Comparison of ENCODE assay signal across 26 mouse cellular contexts in genomic region chr5:135109017-135109416, GRCm38 (mm10). TPM values are rescaled to one million over a fixed set of nuclear protein-coding genes. Genes with fewer than 3 reads are reported as not detected.
DNase-seq lines count a peak whose midpoint lies in the region; ATAC-seq and TF ChIP-seq lines count a peak whose summit lies in the region.
"Had no signal": no experiment of that assay in that cellular context is flagged by ENCODE, and none has a peak within 500 bp of the region (broad histone marks: within the 10 kb centered on the region; RNA-seq: fewer than 3 reads in every experiment).

No protein-coding gene starts in this region.

- no peaks in the 10 kb centered on the region for H3K9me3 ChIP-seq in liver, embryonic 13.5 days (replicated peaks)
- H3K9me3 ChIP-seq in midbrain, postnatal 0 days (ENCODE audit: low read length): no peaks in the 10 kb centered on the region
- H3K9me3 ChIP-seq: embryonic facial prominence, embryonic 15.5 days; hindbrain, embryonic 10.5 days; intestine, embryonic 15.5 days had no signal

- H3K27me3 ChIP-seq in liver, embryonic 13.5 days: peaks cover 61% of the 10 kb centered on the region
- H3K27me3 ChIP-seq in midbrain, postnatal 0 days (ENCODE audit: insufficient read depth, low read length): peaks cover 21% of the 10 kb centered on the region

- peak; percentile 54 for DNase-seq in kidney, adult 11 months
- no peak for DNase-seq in kidney, postnatal 10 days
- no peak for DNase-seq in liver, embryonic 13.5 days
- no peak for DNase-seq in liver
- peak; percentile 56 to 67 for DNase-seq in kidney, postnatal 36 days
- no peak for DNase-seq in midbrain, postnatal 0 days (ENCODE audit: low spot score)
- DNase-seq in urinary bladder, postnatal 36 days (ENCODE audit: low spot score in 2 of 2): no peak
- DNase-seq: B cell, adult 2 months; cerebellum, adult 9-10 months; gastrocnemius, postnatal 10 days; lung, adult 2 months; thymus, adult 2 months had no signal

- H3K36me3 ChIP-seq in liver, embryonic 13.5 days: 0 out of 2 replicates have a peak, but pooled peaks cover 3% of the 10 kb centered on the region
- no peaks in the 10 kb centered on the region for H3K36me3 ChIP-seq in midbrain, postnatal 0 days (ENCODE audit: insufficient read depth, low read length)
- H3K36me3 ChIP-seq: embryonic facial prominence, embryonic 15.5 days; hindbrain, embryonic 10.5 days; intestine, embryonic 15.5 days; midbrain, embryonic 12.5 days had no signal

- H3K9ac ChIP-seq in liver, embryonic 13.5 days: no peak overlapping the region
- H3K9ac ChIP-seq in midbrain, postnatal 0 days (replicated peaks; ENCODE audit: low read length, poor library complexity, severe bottlenecking): no peak overlapping the region
- H3K9ac ChIP-seq: embryonic facial prominence, embryonic 15.5 days; intestine, embryonic 15.5 days; midbrain, embryonic 12.5 days had no signal

- no peak for ATAC-seq in liver, embryonic 13.5 days (ENCODE audit: low read depth)
- ATAC-seq in midbrain, postnatal 0 days (ENCODE audit: low FRiP score): no peak
- ATAC-seq: forebrain, embryonic 14.5 days; hindbrain, embryonic 16.5 days had no signal

- H3K4me3 ChIP-seq in liver, embryonic 13.5 days (replicated peaks): peak overlapping the region; percentile 21; the same call in 1 of the 2 replicates
- H3K4me3 ChIP-seq in midbrain, postnatal 0 days (ENCODE audit: low read depth, low read length): no peak overlapping the region
- H3K4me3 ChIP-seq: embryonic facial prominence, embryonic 15.5 days; intestine, embryonic 15.5 days; midbrain, embryonic 12.5 days had no signal

- H3K27ac ChIP-seq in liver, embryonic 13.5 days: no peak overlapping the region
- H3K27ac ChIP-seq in midbrain, postnatal 0 days (ENCODE audit: low read depth, low read length): no peak overlapping the region
- H3K27ac ChIP-seq: embryonic facial prominence, embryonic 15.5 days; hindbrain, embryonic 10.5 days; intestine, embryonic 15.5 days; midbrain, embryonic 12.5 days had no signal

- 45% methylated on average over 6 of the region's 6 CpGs for WGBS in liver, embryonic 13.5 days (ENCODE audit: insufficient replicate concordance)
- 64% methylated on average over 6 of the region's 6 CpGs for WGBS in midbrain, postnatal 0 days

- H3K4me1 ChIP-seq in liver, embryonic 13.5 days (replicated peaks): peaks cover 16% of the 10 kb centered on the region
- H3K4me1 ChIP-seq in midbrain, postnatal 0 days (ENCODE audit: insufficient read depth, low read length): no peaks in the 10 kb centered on the region

- TF ChIP-seq CTCF in midbrain, postnatal 0 days (IDR thresholded peaks at IDR 0.05): no peak

- H3K4me2 ChIP-seq in liver, embryonic 13.5 days: peak overlapping the region; percentile 45; the same call in 1 of the 2 replicates
- no peak overlapping the region for H3K4me2 ChIP-seq in midbrain, postnatal 0 days (ENCODE audit: low read depth, low read length, poor library complexity, severe bottlenecking)
- H3K4me2 ChIP-seq: embryonic facial prominence, embryonic 15.5 days; heart, embryonic 11.5 days; midbrain, embryonic 12.5 days had no signal

RNA-seq across cellular contexts. Expression of gene Mlxipl, which starts 19.3 kb away (rescaled TPM):
- 8.5 and 9.5 TPM in 2 replicates for polyA plus RNA-seq in liver, embryonic 13.5 days (2015; fragmentation: Nextera tagmentation; extraction: Ambion mirVana)
- 0.38 and 1.2 TPM in 2 replicates for total RNA-seq in midbrain, postnatal 0 days (2014; rRNA removed)
- polyA plus RNA-seq in midbrain, postnatal 0 days (2015; fragmentation: Nextera tagmentation; extraction: Ambion mirVana): 0.79 and 1.2 TPM in 2 replicates
- total RNA-seq: CH12.LX; common myeloid progenitor, adult 5-6 weeks; MEL; neutrophil, adult 5-6 weeks had no signal

RNA-seq across cellular contexts. Expression of gene Vps37d, which starts 31.0 kb away (rescaled TPM):
- 0.25 and 0.47 TPM in 2 replicates for polyA plus RNA-seq in liver, embryonic 13.5 days (2015; fragmentation: Nextera tagmentation; extraction: Ambion mirVana)
- 95.4 and 107 TPM in 2 replicates for total RNA-seq in midbrain, postnatal 0 days (2014; rRNA removed)
- polyA plus RNA-seq in midbrain, postnatal 0 days (2015; fragmentation: Nextera tagmentation; extraction: Ambion mirVana): 31.2 and 32.0 TPM in 2 replicates
- total RNA-seq: common myeloid progenitor, adult 5-6 weeks; granulocyte monocyte progenitor cell, adult 5-6 weeks; megakaryocyte, adult 5-6 weeks; monocyte, adult 5-6 weeks; neutrophil, adult 5-6 weeks had no signal

RNA-seq across cellular contexts. Expression of gene Tbl2, which starts 40.4 kb away (rescaled TPM):
- 13.1 and 13.6 TPM in 2 replicates for polyA plus RNA-seq in liver, embryonic 13.5 days (2015; fragmentation: Nextera tagmentation; extraction: Ambion mirVana)
- 28.6 and 62.9 TPM in 2 replicates for total RNA-seq in midbrain, postnatal 0 days (2014; rRNA removed)
- polyA plus RNA-seq in midbrain, postnatal 0 days (2015; fragmentation: Nextera tagmentation; extraction: Ambion mirVana): 8.9 and 10.0 TPM in 2 replicates

RNA-seq across cellular contexts. Expression of gene Bud23, which starts 44.3 kb away (rescaled TPM):
- 82.4 and 92.4 TPM in 2 replicates for polyA plus RNA-seq in liver, embryonic 13.5 days (2015; fragmentation: Nextera tagmentation; extraction: Ambion mirVana)
- 48.3 and 49.9 TPM in 2 replicates for total RNA-seq in midbrain, postnatal 0 days (2014; rRNA removed)
- 63.6 and 65.5 TPM in 2 replicates for polyA plus RNA-seq in midbrain, postnatal 0 days (2015; fragmentation: Nextera tagmentation; extraction: Ambion mirVana)

RNA-seq across cellular contexts. Expression of gene Dnajc30, which starts 45.0 kb away (rescaled TPM):
- polyA plus RNA-seq in liver, embryonic 13.5 days (2015; fragmentation: Nextera tagmentation; extraction: Ambion mirVana): 15.2 and 16.5 TPM in 2 replicates
- total RNA-seq in midbrain, postnatal 0 days (2014; rRNA removed): 13.5 and 21.4 TPM in 2 replicates
- polyA plus RNA-seq in midbrain, postnatal 0 days (2015; fragmentation: Nextera tagmentation; extraction: Ambion mirVana): 52.5 and 52.8 TPM in 2 replicates

Comparison
In these comparisons a context has a peak if more than half of its experiments do, and no peak if none do; other contexts are left out.
1. DNase-seq: peak in kidney, adult 11 months (single experiment) and kidney, postnatal 36 days (2 of 2); none in kidney, postnatal 10 days (single experiment), liver, embryonic 13.5 days (single experiment), liver (single experiment), midbrain, postnatal 0 days (single experiment) and urinary bladder, postnatal 36 days (0 of 2).
2. RNA of gene Vps37d, which starts 31.0 kb away (polyA plus RNA-seq): 31.2 to 32.0 TPM in midbrain, postnatal 0 days; 0.25 to 0.47 TPM in liver, embryonic 13.5 days; every median in the first group is over 10 times any median in the second.